Mouse (Mus musculus): ENCODE results near the gene Btrc.
"Not testable (repeated sequence)": the region's sequence is repeated elsewhere in the genome, so short reads cannot be mapped to it uniquely, and the experiment has no call there.

The Btrc gene

GRCm38 (mm10) chr19:45535929-45536328, 172.4 kb downstream of the Btrc start:
- DNase-seq, result no peak

- peak in 1 of 2 experiments; percentile 67 for DNase-seq
These were observed 174.0 kb downstream of the Btrc start for GRCm38 (mm10) chr19:45537505-45537904.

GRCm38 (mm10) chr19:45540657-45541408, 177.3 kb downstream of the Btrc start:
- no peak for DNase-seq

- peak; percentile 43 to 64 for DNase-seq
These were observed 178.0 kb downstream of the Btrc start for GRCm38 (mm10) chr19:45541409-45542041.

GRCm38 (mm10) chr19:45542061-45542460, 178.5 kb downstream of the Btrc start:
- no peak for DNase-seq

- DNase-seq, result peak in 1 of 2 experiments; percentile 21
These were observed 180.8 kb downstream of the Btrc start for GRCm38 (mm10) chr19:45544152-45544924.

GRCm38 (mm10) chr19:45544925-45545321, 181.4 kb downstream of the Btrc start:
- DNase-seq, result peak; percentile 86 to 88

GRCm38 (mm10) chr19:45548196-45548595, 184.7 kb downstream of the Btrc start:
- not testable (repeated sequence) for DNase-seq

- DNase-seq, result no peak
These were observed 185.8 kb downstream of the Btrc start for GRCm38 (mm10) chr19:45549128-45549915.

GRCm38 (mm10) chr19:45549948-45550347, 186.4 kb downstream of the Btrc start:
- DNase-seq, result peak in 1 of 2 experiments; percentile 44

- peak in 1 of 2 experiments; percentile 63 for DNase-seq
These were observed 188.7 kb downstream of the Btrc start for GRCm38 (mm10) chr19:45552187-45552586.

GRCm38 (mm10) chr19:45554136-45554535, 190.6 kb downstream of the Btrc start:
- DNase-seq, result peak in 1 of 2 experiments; percentile 74

- peak; percentile 87 to 88 for DNase-seq
These were observed 196.8 kb downstream of the Btrc start, which contains the start of the genes Poll and Gm17018 for GRCm38 (mm10) chr19:45560153-45560890. TSS of gene Poll (minus strand) at chr19:45560531. TSS of gene Gm17018 (plus strand) at chr19:45560615.

- no peak for DNase-seq
These were observed 202.6 kb downstream of the Btrc start for GRCm38 (mm10) chr19:45565925-45566715.

GRCm38 (mm10) chr19:45567367-45567766, 203.8 kb downstream of the Btrc start:
- no peak for DNase-seq

- DNase-seq, result no peak
These were observed 209.5 kb downstream of the Btrc start for GRCm38 (mm10) chr19:45573033-45573432.

- peak; percentile 80 to 85 for DNase-seq
These were observed 210.3 kb downstream of the Btrc start for GRCm38 (mm10) chr19:45573861-45574267.

- no peak for DNase-seq
These were observed 210.9 kb downstream of the Btrc start for GRCm38 (mm10) chr19:45574339-45574898.

GRCm38 (mm10) chr19:45574941-45575631, 211.6 kb downstream of the Btrc start:
- DNase-seq, result peak; percentile 66 to 74

GRCm38 (mm10) chr19:45575632-45576001, 212.1 kb downstream of the Btrc start:
- peak in 1 of 2 experiments; percentile 69 for DNase-seq
